Mouse (Mus musculus): Measurements from ENCODE around the gene Abcb11. TPM values are rescaled to one million over a fixed set of nuclear protein-coding genes. Genes with fewer than 3 reads are reported as not detected.

The Abcb11 gene
- not detected for polyA plus RNA-seq (2012; fragmentation: generic; extraction: Trizol)

- no peaks in the 10 kb centered on the region for H3K27me3 ChIP-seq (ENCODE audit: control insufficient read depth, insufficient read depth, insufficient read length)
- no peak within 1 kb of the TSS for H3ac ChIP-seq (ENCODE audit: control insufficient read depth, insufficient read length)
- no peaks in the 10 kb centered on the region for H3K79me2 ChIP-seq (ENCODE audit: control insufficient read depth, insufficient read depth)
- no peak within 1 kb of the TSS for H3K4me2 ChIP-seq (ENCODE audit: low read depth)
- H3K36me3 ChIP-seq (ENCODE audit: control insufficient read depth, insufficient read depth): no peaks in the 10 kb centered on the region
- TF ChIP-seq TCF12 (IDR thresholded peaks at IDR 0.05; ENCODE audit: insufficient read depth, poor library complexity, severe bottlenecking) (no peak), SRF (IDR thresholded peaks at IDR 0.05; ENCODE audit: control insufficient read depth, insufficient read length, low read depth) (no peak), POLR2A (IDR thresholded peaks at IDR 0.05; ENCODE audit: insufficient read length, low read depth) (no peak), REST (IDR thresholded peaks at IDR 0.05; ENCODE audit: insufficient read depth, insufficient read length) (no peak), POLR2AphosphoS2 (IDR thresholded peaks at IDR 0.05; ENCODE audit: insufficient read length, low read depth) (no peak), USF1 (IDR thresholded peaks at IDR 0.05; ENCODE audit: low read depth) (no peak), CEBPB (IDR thresholded peaks at IDR 0.05; ENCODE audit: insufficient read depth, poor library complexity, severe bottlenecking) (no peak), MYOD1 (IDR thresholded peaks at IDR 0.05; ENCODE audit: control insufficient read depth in 1 of 3, insufficient read length in 2 of 3, low read depth in 2 of 3) (no peak), TCF3 (IDR thresholded peaks at IDR 0.05; ENCODE audit: insufficient read length, low read depth) (no peak), MYOG (IDR thresholded peaks at IDR 0.05; ENCODE audit: control insufficient read depth in 1 of 3, insufficient read depth in 1 of 3, insufficient read length in 2 of 3, low read depth in 2 of 3) (no peak), E2F4 (IDR thresholded peaks at IDR 0.05; ENCODE audit: insufficient read depth) (no peak), MAX (IDR thresholded peaks at IDR 0.05; ENCODE audit: low read depth) (no peak)
- no peak within 1 kb of the TSS for H3K4me3 ChIP-seq
These were observed at the start of gene Abcb11 for GRCm38 (mm10) chr2:69342496-69343221. Gene Abcb11 (minus strand): TSS chr2:69342616.

DNA sequence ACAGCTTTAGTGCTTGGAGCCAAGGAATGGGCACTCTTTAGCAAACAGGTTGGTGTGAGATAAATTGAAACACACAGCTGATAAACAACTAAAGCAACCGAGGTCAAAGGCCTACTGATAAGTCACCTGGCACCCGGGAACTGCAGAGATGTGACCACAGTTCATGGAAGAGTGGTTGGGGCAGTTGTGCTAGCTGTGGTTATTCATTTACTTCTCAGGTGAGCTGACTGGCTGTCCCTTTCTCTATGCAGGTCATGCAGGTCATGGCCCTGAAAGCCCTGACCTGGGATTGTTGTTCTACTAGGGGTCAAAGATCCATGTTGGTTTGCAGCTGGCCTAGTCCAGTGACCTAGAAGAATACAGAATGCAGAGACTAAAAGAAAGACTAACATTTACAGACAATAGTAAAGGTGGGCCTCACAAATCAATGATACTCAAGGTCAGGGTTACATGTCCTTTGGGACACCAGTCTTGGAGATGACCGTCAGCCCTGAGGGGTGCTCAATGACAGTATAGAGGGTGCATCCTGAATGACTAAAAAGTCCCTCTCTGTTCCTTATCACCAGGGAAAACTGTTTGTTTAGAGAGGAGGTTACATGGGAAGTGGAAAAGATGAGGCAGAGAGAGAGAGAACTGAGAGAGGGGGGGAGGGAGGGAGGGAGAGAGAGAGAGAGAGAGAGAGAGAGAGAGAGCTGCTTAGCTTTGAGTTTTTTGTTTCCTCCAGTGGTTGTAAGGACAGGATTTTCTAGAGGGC lies 43.9 kb upstream of the Abcb11 start:
- no peaks in the 10 kb centered on the region for H3K27me3 ChIP-seq (ENCODE audit: control insufficient read depth, insufficient read depth, insufficient read length)
- H3K4me2 ChIP-seq (ENCODE audit: low read depth): no peak overlapping the region
- H3ac ChIP-seq (ENCODE audit: control insufficient read depth, insufficient read length): no peak overlapping the region
- H3K4me3 ChIP-seq: no peak overlapping the region
- no peaks in the 10 kb centered on the region for H3K79me2 ChIP-seq (ENCODE audit: control insufficient read depth, insufficient read depth)
- TF ChIP-seq USF1 (IDR thresholded peaks at IDR 0.05; ENCODE audit: low read depth) (no peak), MYOD1 (IDR thresholded peaks at IDR 0.05; ENCODE audit: control insufficient read depth in 1 of 3, insufficient read length in 2 of 3, low read depth in 2 of 3) (no peak), E2F4 (IDR thresholded peaks at IDR 0.05; ENCODE audit: insufficient read depth) (no peak), TCF12 (IDR thresholded peaks at IDR 0.05; ENCODE audit: insufficient read depth, poor library complexity, severe bottlenecking) (no peak), SRF (IDR thresholded peaks at IDR 0.05; ENCODE audit: control insufficient read depth, insufficient read length, low read depth) (no peak), CEBPB (IDR thresholded peaks at IDR 0.05; ENCODE audit: insufficient read depth, poor library complexity, severe bottlenecking) (no peak), POLR2AphosphoS2 (IDR thresholded peaks at IDR 0.05; ENCODE audit: insufficient read length, low read depth) (no peak), MYOG (IDR thresholded peaks at IDR 0.05; ENCODE audit: control insufficient read depth in 1 of 3, insufficient read depth in 1 of 3, insufficient read length in 2 of 3, low read depth in 2 of 3) (no peak), MAX (IDR thresholded peaks at IDR 0.05; ENCODE audit: low read depth) (no peak), POLR2A (IDR thresholded peaks at IDR 0.05; ENCODE audit: insufficient read length, low read depth) (no peak), REST (IDR thresholded peaks at IDR 0.05; ENCODE audit: insufficient read depth, insufficient read length) (no peak), TCF3 (IDR thresholded peaks at IDR 0.05; ENCODE audit: insufficient read length, low read depth) (no peak)
- no peaks in the 10 kb centered on the region for H3K36me3 ChIP-seq (ENCODE audit: control insufficient read depth, insufficient read depth)

DNA sequence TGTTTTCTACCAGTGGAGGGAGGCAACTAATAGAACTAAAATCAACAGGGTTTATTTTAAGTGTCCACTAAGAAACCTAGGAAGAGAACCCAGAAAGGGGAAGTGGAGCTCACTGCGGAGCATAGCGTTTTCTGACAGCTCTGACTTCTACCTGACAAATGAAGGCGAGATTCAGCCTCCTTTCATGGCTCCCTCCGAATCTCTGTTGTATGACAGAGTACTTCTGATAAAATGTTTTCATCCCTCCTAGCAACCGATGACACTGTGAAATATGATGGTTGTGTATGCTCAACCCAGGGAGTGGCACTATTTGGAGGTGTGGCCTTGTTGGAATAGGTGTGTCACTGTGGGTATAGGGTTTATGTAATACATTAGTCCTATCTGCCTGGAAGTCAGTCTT lies 40.4 kb upstream of the Abcb11 start:
- no peak for TF ChIP-seq POLR2AphosphoS2 (IDR thresholded peaks at IDR 0.05; ENCODE audit: insufficient read length, low read depth)
- TF ChIP-seq TCF12 (IDR thresholded peaks at IDR 0.05; ENCODE audit: insufficient read depth, poor library complexity, severe bottlenecking): no peak
- TF ChIP-seq REST (IDR thresholded peaks at IDR 0.05; ENCODE audit: insufficient read depth, insufficient read length): no peak
- no peak for TF ChIP-seq MYOD1 (IDR thresholded peaks at IDR 0.05; ENCODE audit: control insufficient read depth in 1 of 3, insufficient read length in 2 of 3, low read depth in 2 of 3)
- Histone ChIP-seq H3K4me3 (no peak overlapping the region), H3K79me2 (ENCODE audit: control insufficient read depth, insufficient read depth) (no peaks in the 10 kb centered on the region), H3K27me3 (ENCODE audit: control insufficient read depth, insufficient read depth, insufficient read length) (no peaks in the 10 kb centered on the region), H3K4me2 (ENCODE audit: low read depth) (no peak overlapping the region), H3K36me3 (ENCODE audit: control insufficient read depth, insufficient read depth) (no peaks in the 10 kb centered on the region), H3ac (ENCODE audit: control insufficient read depth, insufficient read length) (no peak overlapping the region)

GRCm38 (mm10) chr2:69381740-69382139 lies 39.3 kb upstream of the Abcb11 start:
- Histone ChIP-seq H3K4me3 (no peak overlapping the region), H3K36me3 (ENCODE audit: control insufficient read depth, insufficient read depth) (no peaks in the 10 kb centered on the region), H3ac (ENCODE audit: control insufficient read depth, insufficient read length) (no peak overlapping the region), H3K4me2 (ENCODE audit: low read depth) (peak overlapping the region; percentile 68), H3K27me3 (ENCODE audit: control insufficient read depth, insufficient read depth, insufficient read length) (no peaks in the 10 kb centered on the region), H3K79me2 (ENCODE audit: control insufficient read depth, insufficient read depth) (no peaks in the 10 kb centered on the region)
- no peak for TF ChIP-seq TCF3 (IDR thresholded peaks at IDR 0.05; ENCODE audit: insufficient read length, low read depth)
- TF ChIP-seq MYOD1 (IDR thresholded peaks at IDR 0.05; ENCODE audit: control insufficient read depth in 1 of 3, insufficient read length in 2 of 3, low read depth in 2 of 3): no peak
- no peak for TF ChIP-seq USF1 (IDR thresholded peaks at IDR 0.05; ENCODE audit: low read depth)
- TF ChIP-seq E2F4 (IDR thresholded peaks at IDR 0.05; ENCODE audit: insufficient read depth): no peak
- TF ChIP-seq CEBPB (IDR thresholded peaks at IDR 0.05; ENCODE audit: insufficient read depth, poor library complexity, severe bottlenecking): no peak
